8 mouse cellular contexts compared by ENCODE assay signal in the genomic region with DNA sequence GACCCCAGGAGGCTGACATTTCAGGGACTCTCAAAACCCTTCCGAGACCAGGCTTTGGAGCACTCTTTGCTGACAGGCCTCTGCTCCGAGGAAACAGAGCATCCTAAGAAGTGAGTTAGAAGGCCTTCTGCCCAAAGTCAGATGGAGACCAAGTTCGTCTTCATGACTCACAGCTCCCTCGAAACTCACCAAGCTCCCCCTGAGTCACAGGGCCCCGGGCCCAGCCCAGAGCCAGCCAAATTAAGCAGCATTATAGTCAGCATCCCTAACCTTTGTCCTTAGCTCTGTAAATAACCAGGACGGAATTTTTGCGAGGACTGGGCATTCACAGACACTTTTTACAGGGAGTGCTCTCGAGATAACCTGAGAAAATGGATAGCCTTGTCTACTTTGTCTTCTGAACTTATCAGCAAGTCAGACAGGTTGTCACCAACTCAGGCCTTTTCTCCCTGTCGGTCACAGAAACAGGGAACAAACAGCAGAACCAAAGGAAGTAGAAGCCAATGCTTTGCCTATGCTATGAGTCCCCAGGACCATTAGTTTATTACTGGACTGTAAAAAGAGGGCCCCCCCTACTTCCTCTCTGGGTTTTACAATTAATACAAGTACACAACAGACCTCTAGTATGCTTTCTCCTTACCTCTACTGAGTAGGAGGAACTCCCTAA. TPM values are rescaled to one million over a fixed set of nuclear protein-coding genes. Genes with fewer than 3 reads are reported as not detected.
DNase-seq lines count a peak whose midpoint lies in the region; ATAC-seq and TF ChIP-seq lines count a peak whose summit lies in the region.

No protein-coding gene starts in this region.

- DNase-seq in cerebellum, adult 9-11 months, result peak; percentile 44
- no peak for DNase-seq in cerebellum, postnatal 36 days
- DNase-seq in 3T3-L1 (ENCODE audit: low read depth, low spot score), result peak; percentile 83
- DNase-seq in forebrain, embryonic 10.5 days (ENCODE audit: extremely low spot score, low spot score), result no peak
- no peak for DNase-seq in liver, postnatal 0 days
- DNase-seq in thymus, adult 2 months, result no peak
- no peak for DNase-seq in left cerebral cortex, postnatal 10 days (ENCODE audit: extremely low spot score in 1 of 2, low spot score in 2 of 2)
- DNase-seq in left cerebral cortex, postnatal 25 days (ENCODE audit: low spot score in 2 of 2), result no peak

- 76% methylated on average over 9 of the region's 9 CpGs for WGBS in forebrain, embryonic 10.5 days
- 70% methylated on average over 9 of the region's 9 CpGs for WGBS in liver, postnatal 0 days (ENCODE audit: insufficient replicate concordance)
- WGBS in thymus, adult 2 months, result 89% methylated on average over 9 of the region's 9 CpGs

- H3K36me3 ChIP-seq in forebrain, embryonic 10.5 days (replicated peaks), result peaks cover 11% of the 10 kb centered on the region
- peaks cover 9% of the 10 kb centered on the region for H3K36me3 ChIP-seq in liver, postnatal 0 days (replicated peaks; ENCODE audit: insufficient read depth, low read length)
- no peaks in the 10 kb centered on the region for H3K36me3 ChIP-seq in thymus, adult 2 months (ENCODE audit: control insufficient read depth, insufficient read depth, low read length)

- intact Hi-C loops in left cerebral cortex, postnatal 10 days (cut with DNase I), result no loop called here
- intact Hi-C loops in left cerebral cortex, postnatal 25 days (cut with DNase I), result no loop called here

- peaks cover 74% of the 10 kb centered on the region for H3K4me1 ChIP-seq in forebrain, embryonic 10.5 days
- H3K4me1 ChIP-seq in liver, postnatal 0 days (ENCODE audit: insufficient read depth), result peaks cover 55% of the 10 kb centered on the region
- peaks cover 23% of the 10 kb centered on the region for H3K4me1 ChIP-seq in thymus, adult 2 months (replicated peaks; ENCODE audit: control insufficient read depth, insufficient read depth, low read length)

- H3K9me3 ChIP-seq in forebrain, embryonic 10.5 days, result no peaks in the 10 kb centered on the region
- no peaks in the 10 kb centered on the region for H3K9me3 ChIP-seq in liver, postnatal 0 days (ENCODE audit: low read length)

- H3K27me3 ChIP-seq in forebrain, embryonic 10.5 days (ENCODE audit: poor library complexity, severe bottlenecking), result 0 out of 2 replicates have a peak, but pooled peaks cover 4% of the 10 kb centered on the region
- H3K27me3 ChIP-seq in liver, postnatal 0 days (ENCODE audit: insufficient read depth, low read length), result no peaks in the 10 kb centered on the region
- no peaks in the 10 kb centered on the region for H3K27me3 ChIP-seq in thymus, adult 2 months (ENCODE audit: control insufficient read depth, insufficient read depth, low read length)

- no peak for TF ChIP-seq CTCF in liver, postnatal 0 days (IDR thresholded peaks at IDR 0.05; ENCODE audit: low read depth)
- no peak for TF ChIP-seq CTCF in thymus, adult 2 months (IDR thresholded peaks at IDR 0.05; ENCODE audit: borderline replicate concordance, control insufficient read depth, extremely low read depth, insufficient read depth, low read length, poor library complexity)

- no peak overlapping the region for H3K4me2 ChIP-seq in liver, postnatal 0 days (ENCODE audit: low read depth, low read length)

- no peak overlapping the region for H3K9ac ChIP-seq in liver, postnatal 0 days (replicated peaks)

- no peak for TF ChIP-seq EP300 in liver, postnatal 0 days (IDR thresholded peaks at IDR 0.05; ENCODE audit: low read depth)

- H3K4me3 ChIP-seq in forebrain, embryonic 10.5 days, result peak overlapping the region; percentile 78; the same call in 1 of the 2 replicates
- H3K4me3 ChIP-seq in liver, postnatal 0 days (ENCODE audit: low read depth, low read length), result no peak overlapping the region
- no peak overlapping the region for H3K4me3 ChIP-seq in thymus, adult 2 months (ENCODE audit: control insufficient read depth, insufficient read depth, low read length)

- ATAC-seq in liver, postnatal 0 days, result no peak

- peak overlapping the region; percentile 87 for H3K27ac ChIP-seq in forebrain, embryonic 10.5 days
- H3K27ac ChIP-seq in liver, postnatal 0 days (ENCODE audit: low read depth), result peak overlapping the region; percentile 1; the same call in 1 of the 2 replicates
- no peak overlapping the region for H3K27ac ChIP-seq in thymus, adult 2 months (ENCODE audit: control insufficient read depth, insufficient read depth, low read length)

- TF ChIP-seq POLR2A in thymus, adult 2 months (IDR thresholded peaks at IDR 0.05; ENCODE audit: control insufficient read depth, extremely low read depth, insufficient read depth, low read length, poor library complexity), result no peak

RNA-seq across cellular contexts. Expression of a gene that starts 5.0 kb away (rescaled TPM):
- polyA plus RNA-seq in forebrain, embryonic 10.5 days (2016; fragmentation: Nextera tagmentation; extraction: Ambion mirVana), result 19.8 and 20.3 TPM in 2 replicates
- 11.3 and 11.7 TPM in 2 replicates for polyA plus RNA-seq in liver, postnatal 0 days (2015; fragmentation: Nextera tagmentation; extraction: Ambion mirVana)
- polyA plus RNA-seq in thymus, adult 2 months (2012; rRNA removed), result 8.3 and 9.8 TPM in 2 replicates
- 10 to 100 TPM; 38.1 to 39.5 TPM for total RNA-seq in left cerebral cortex, postnatal 10 days (2021)
- 10 to 100 TPM; 31.7 to 32.4 TPM for total RNA-seq in left cerebral cortex, postnatal 25 days (2021)

RNA-seq across cellular contexts. Expression of a gene that starts 9.5 kb away (rescaled TPM):
- polyA plus RNA-seq in forebrain, embryonic 10.5 days (2016; fragmentation: Nextera tagmentation; extraction: Ambion mirVana), result 496 and 515 TPM in 2 replicates
- 114 and 116 TPM in 2 replicates for polyA plus RNA-seq in liver, postnatal 0 days (2015; fragmentation: Nextera tagmentation; extraction: Ambion mirVana)
- 71.2 and 78.5 TPM in 2 replicates for polyA plus RNA-seq in thymus, adult 2 months (2012; rRNA removed)
- total RNA-seq in left cerebral cortex, postnatal 10 days (2021), result 100 to 1,000 TPM; 102 to 114 TPM
- total RNA-seq in left cerebral cortex, postnatal 25 days (2021), result 100 to 1,000 TPM; 101 to 114 TPM

RNA-seq across cellular contexts. Expression of a gene that starts 15.4 kb away (rescaled TPM):
- 22.2 and 24.4 TPM in 2 replicates for polyA plus RNA-seq in forebrain, embryonic 10.5 days (2016; fragmentation: Nextera tagmentation; extraction: Ambion mirVana)
- polyA plus RNA-seq in liver, postnatal 0 days (2015; fragmentation: Nextera tagmentation; extraction: Ambion mirVana), result 7.6 and 8.3 TPM in 2 replicates
- 47.4 and 54.5 TPM in 2 replicates for polyA plus RNA-seq in thymus, adult 2 months (2012; rRNA removed)
- 10 to 100 TPM; 24.3 to 32.6 TPM for total RNA-seq in left cerebral cortex, postnatal 10 days (2021)
- 10 to 100 TPM; 26.2 to 30.7 TPM for total RNA-seq in left cerebral cortex, postnatal 25 days (2021)

RNA-seq across cellular contexts. Expression of a gene that starts 17.7 kb away (rescaled TPM):
- polyA plus RNA-seq in forebrain, embryonic 10.5 days (2016; fragmentation: Nextera tagmentation; extraction: Ambion mirVana), result 10.7 and 11.6 TPM in 2 replicates
- 0.37 and 0.52 TPM in 2 replicates for polyA plus RNA-seq in liver, postnatal 0 days (2015; fragmentation: Nextera tagmentation; extraction: Ambion mirVana)
- 1.7 and 2.7 TPM in 2 replicates for polyA plus RNA-seq in thymus, adult 2 months (2012; rRNA removed)
- total RNA-seq in left cerebral cortex, postnatal 10 days (2021), result 10 to 100 TPM; 61.0 to 65.4 TPM
- total RNA-seq in left cerebral cortex, postnatal 25 days (2021), result 10 to 100 TPM; 56.7 to 60.5 TPM

RNA-seq across cellular contexts. Expression of a gene that starts 30.7 kb away (rescaled TPM):
- 23.1 and 27.3 TPM in 2 replicates for polyA plus RNA-seq in forebrain, embryonic 10.5 days (2016; fragmentation: Nextera tagmentation; extraction: Ambion mirVana)
- polyA plus RNA-seq in liver, postnatal 0 days (2015; fragmentation: Nextera tagmentation; extraction: Ambion mirVana), result 4.5 and 5.5 TPM in 2 replicates
- polyA plus RNA-seq in thymus, adult 2 months (2012; rRNA removed), result 50.0 and 59.1 TPM in 2 replicates
- total RNA-seq in left cerebral cortex, postnatal 10 days (2021), result 10 to 100 TPM in 1 of 2 experiments, 1 to 10 TPM in 1; 8.4 to 10.8 TPM
- total RNA-seq in left cerebral cortex, postnatal 25 days (2021), result 10 to 100 TPM in 1 of 2 experiments, 1 to 10 TPM in 1; 9.1 to 12.1 TPM

Comparison
In these comparisons a context has a peak if more than half of its experiments do, and no peak if none do; other contexts are left out.
1. DNase-seq: peak in cerebellum, adult 9-11 months (single experiment) and 3T3-L1 (single experiment); none in cerebellum, postnatal 36 days (0 of 2), forebrain, embryonic 10.5 days (single experiment), liver, postnatal 0 days (single experiment), thymus, adult 2 months (single experiment), left cerebral cortex, postnatal 10 days (0 of 2) and left cerebral cortex, postnatal 25 days (0 of 2).